Mouse (Mus musculus) lung, postnatal 0 days (tissue): ENCODE data around the gene Tlr2.

Source experiments
- CTCF ChIP-seq: IDR thresholded peaks from 2 replicates; pipeline ENCODE4 v1.5.1; 2016; ENCODE audit warnings: antibody characterized with exemption, mild to moderate bottlenecking
- EP300 ChIP-seq: IDR thresholded peaks from 2 replicates; pipeline ENCODE4 v1.6.1; 2016; ENCODE audit warnings: antibody characterized with exemption, mild to moderate bottlenecking, control low read depth

- TF ChIP-seq CTCF (no peak), EP300 (no peak)
Measured at GRCm38 (mm10) chr3:83823774-83824173, 17.8 kb downstream of the Tlr2 start.
